Mouse (Mus musculus): ENCODE measurements around the gene Jam2. TPM values are rescaled to one million over a fixed set of nuclear protein-coding genes. Genes with fewer than 3 reads are reported as not detected.
A peak's percentile ranks its signal among the peaks of the same experiment; 100 is the strongest.

Jam2 gene
- total and polyA plus RNA-seq, 2 experiments: 2.4 to 9.8 TPM

DNA sequence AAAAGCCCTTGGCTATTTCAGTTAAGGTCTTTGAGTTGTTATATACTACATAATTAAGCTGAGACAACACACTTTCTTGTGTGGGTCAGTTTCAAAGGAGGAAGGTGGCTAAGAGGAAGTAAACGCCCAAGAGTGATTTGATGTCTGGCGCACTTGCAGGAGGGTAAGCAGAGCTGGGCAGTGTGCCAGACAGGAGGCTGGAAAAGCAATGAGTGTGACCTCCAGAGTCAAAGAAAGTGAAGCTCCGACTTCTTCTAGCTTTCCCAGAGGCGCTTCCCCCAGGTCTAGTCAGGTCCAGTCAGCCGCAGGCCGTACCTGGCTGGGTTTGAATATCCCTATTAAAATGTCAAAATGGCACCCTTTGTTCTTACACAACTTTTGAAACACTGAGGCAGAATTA is 28.3 kb downstream of the Jam2 start:
- no peak overlapping the region for H3K27ac ChIP-seq (replicated peaks; ENCODE audit: insufficient read depth, low read depth, low read length)
- H3K4me3 ChIP-seq (ENCODE audit: insufficient read depth, low read depth, low read length): no peak overlapping the region
- no peak overlapping the region for H3K9ac ChIP-seq (ENCODE audit: low read depth, low read length)
- TF ChIP-seq POLR2A (IDR thresholded peaks at IDR 0.05; ENCODE audit: extremely low read depth, insufficient read depth, low read length) (no peak), CTCF (IDR thresholded peaks at IDR 0.05; ENCODE audit: low read depth, low read length) (no peak)
- H3K4me1 ChIP-seq (ENCODE audit: control insufficient read depth, insufficient read depth, low read length): peaks cover 5% of the 10 kb centered on the region
- no peaks in the 10 kb centered on the region for H3K27me3 ChIP-seq (ENCODE audit: control insufficient read depth, insufficient read depth, low read length)
- WGBS: 65% methylated on average over 6 of the region's 6 CpGs
- no peaks in the 10 kb centered on the region for H3K79me2 ChIP-seq (ENCODE audit: control insufficient read depth, insufficient read depth, low read length)
- H3K36me3 ChIP-seq (ENCODE audit: control insufficient read depth, insufficient read depth, low read length): no peaks in the 10 kb centered on the region
- no peak for DNase-seq (ENCODE audit: extremely low read depth, low read depth, low spot score)

DNA sequence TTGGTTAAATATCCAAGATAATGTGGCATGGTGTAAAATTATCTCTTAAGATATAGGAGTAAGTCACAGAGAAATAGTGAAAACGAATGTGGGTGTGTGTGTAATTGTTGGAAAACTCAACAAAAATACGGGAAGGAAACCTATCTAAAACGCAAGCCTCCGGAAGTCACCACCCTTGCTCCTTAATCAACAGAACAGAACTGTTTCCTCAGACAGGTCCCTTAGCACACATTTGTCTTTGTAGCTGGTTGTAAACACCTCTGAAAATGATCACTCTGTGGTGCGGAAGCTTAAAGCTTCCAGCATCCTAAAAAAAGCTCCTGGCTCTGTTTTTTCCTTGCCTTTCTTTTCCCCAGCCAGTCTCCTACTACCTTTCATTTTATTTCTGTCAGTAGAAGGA is 30.9 kb downstream of the Jam2 start:
- Histone ChIP-seq H3K36me3 (ENCODE audit: control insufficient read depth, insufficient read depth, low read length) (no peaks in the 10 kb centered on the region), H3K79me2 (ENCODE audit: control insufficient read depth, insufficient read depth, low read length) (no peaks in the 10 kb centered on the region), H3K4me3 (ENCODE audit: insufficient read depth, low read depth, low read length) (no peak overlapping the region), H3K9ac (ENCODE audit: low read depth, low read length) (no peak overlapping the region), H3K27ac (replicated peaks; ENCODE audit: insufficient read depth, low read depth, low read length) (no peak overlapping the region), H3K27me3 (ENCODE audit: control insufficient read depth, insufficient read depth, low read length) (no peaks in the 10 kb centered on the region), H3K4me1 (ENCODE audit: control insufficient read depth, insufficient read depth, low read length) (peaks cover 7% of the 10 kb centered on the region)
- DNase-seq (ENCODE audit: extremely low read depth, low read depth, low spot score): no peak
- 79% methylated on average over 5 of the region's 5 CpGs for WGBS
- no peak for TF ChIP-seq POLR2A (IDR thresholded peaks at IDR 0.05; ENCODE audit: extremely low read depth, insufficient read depth, low read length)
- no peak for TF ChIP-seq CTCF (IDR thresholded peaks at IDR 0.05; ENCODE audit: low read depth, low read length)

DNA sequence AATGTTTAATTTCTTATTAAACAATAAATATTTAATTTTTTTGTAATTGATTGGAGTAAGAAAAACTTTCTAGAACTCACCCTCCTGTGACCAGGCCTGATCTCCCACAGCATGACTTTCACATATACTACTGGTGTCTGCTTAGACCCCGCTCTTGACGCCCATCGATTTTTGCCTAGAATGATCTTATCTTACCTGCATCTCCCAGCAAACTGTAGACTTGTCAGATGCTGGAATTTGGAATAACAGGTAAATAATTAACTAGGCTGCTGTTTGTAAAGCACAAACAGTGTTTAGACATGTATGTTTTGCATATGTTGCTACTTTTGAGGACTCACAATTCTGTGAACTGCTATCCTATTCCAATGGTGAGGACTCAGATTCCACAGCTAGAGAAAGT is 32.3 kb downstream of the Jam2 start:
- 23% methylated on average over 3 of the region's 3 CpGs for WGBS
- Histone ChIP-seq H3K9ac (ENCODE audit: low read depth, low read length) (no peak overlapping the region), H3K4me1 (ENCODE audit: control insufficient read depth, insufficient read depth, low read length) (peaks cover 7% of the 10 kb centered on the region), H3K4me3 (ENCODE audit: insufficient read depth, low read depth, low read length) (0 out of 2 replicates have a peak overlapping the region, but pooled peaks have one; percentile 25), H3K27me3 (ENCODE audit: control insufficient read depth, insufficient read depth, low read length) (no peaks in the 10 kb centered on the region), H3K27ac (replicated peaks; ENCODE audit: insufficient read depth, low read depth, low read length) (no peak overlapping the region), H3K36me3 (ENCODE audit: control insufficient read depth, insufficient read depth, low read length) (no peaks in the 10 kb centered on the region), H3K79me2 (ENCODE audit: control insufficient read depth, insufficient read depth, low read length) (no peaks in the 10 kb centered on the region)
- peak; percentile 86 for DNase-seq (ENCODE audit: extremely low read depth, low read depth, low spot score)
- no peak for TF ChIP-seq CTCF (IDR thresholded peaks at IDR 0.05; ENCODE audit: low read depth, low read length)

DNA sequence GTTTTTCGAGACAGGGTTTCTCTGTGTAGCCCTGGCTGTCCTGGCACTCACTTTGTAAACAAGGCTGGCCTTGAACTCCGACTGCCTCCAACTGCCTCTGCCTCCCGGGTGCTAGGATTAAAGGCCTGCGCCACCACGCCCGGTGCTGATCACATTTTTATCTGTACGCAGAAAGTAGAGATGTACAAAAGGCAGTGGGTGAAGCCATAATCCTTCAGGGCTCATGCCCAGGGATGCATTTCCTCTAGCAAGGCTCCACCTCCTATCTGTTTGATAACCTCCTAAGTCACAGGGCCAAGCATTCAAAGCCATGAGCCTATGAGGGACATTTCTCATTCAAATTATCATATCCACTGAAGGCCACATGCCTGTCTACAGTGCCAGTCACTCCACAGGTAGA is 34.0 kb downstream of the Jam2 start:
- H3K4me3 ChIP-seq (ENCODE audit: insufficient read depth, low read depth, low read length): no peak overlapping the region
- peaks cover 7% of the 10 kb centered on the region for H3K4me1 ChIP-seq (ENCODE audit: control insufficient read depth, insufficient read depth, low read length)
- TF ChIP-seq CTCF (IDR thresholded peaks at IDR 0.05; ENCODE audit: low read depth, low read length) (no peak), POLR2A (IDR thresholded peaks at IDR 0.05; ENCODE audit: extremely low read depth, insufficient read depth, low read length) (no peak)
- H3K9ac ChIP-seq (ENCODE audit: low read depth, low read length): no peak overlapping the region
- no peaks in the 10 kb centered on the region for H3K79me2 ChIP-seq (ENCODE audit: control insufficient read depth, insufficient read depth, low read length)
- no peaks in the 10 kb centered on the region for H3K36me3 ChIP-seq (ENCODE audit: control insufficient read depth, insufficient read depth, low read length)
- WGBS: 28% methylated on average over 7 of the region's 7 CpGs
- no peaks in the 10 kb centered on the region for H3K27me3 ChIP-seq (ENCODE audit: control insufficient read depth, insufficient read depth, low read length)
- peak; percentile 81 for DNase-seq (ENCODE audit: extremely low read depth, low read depth, low spot score)
- peak overlapping the region; percentile 17; the same call in 1 of the 2 replicates for H3K27ac ChIP-seq (replicated peaks; ENCODE audit: insufficient read depth, low read depth, low read length)

DNA sequence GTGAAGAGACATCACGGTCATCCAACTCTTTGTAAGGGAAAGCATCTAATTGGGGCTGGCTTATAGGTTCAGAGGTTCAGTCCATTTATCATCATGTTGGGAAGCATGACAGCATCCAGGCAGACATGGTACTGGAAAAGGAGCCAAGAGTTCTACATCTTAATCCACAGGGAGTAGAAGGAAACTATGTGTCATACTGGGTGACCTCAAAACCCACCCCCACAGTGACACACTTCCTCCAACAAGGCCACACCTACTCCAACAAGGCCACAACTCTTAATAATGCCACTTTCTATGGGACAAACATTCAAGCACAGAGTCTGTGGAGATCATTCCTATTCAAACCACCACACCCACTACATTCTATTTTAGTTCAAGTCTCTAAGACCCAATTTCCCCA is 36.3 kb downstream of the Jam2 start:
- no peak for DNase-seq (ENCODE audit: extremely low read depth, low read depth, low spot score)
- Histone ChIP-seq H3K79me2 (ENCODE audit: control insufficient read depth, insufficient read depth, low read length) (no peaks in the 10 kb centered on the region), H3K27me3 (ENCODE audit: control insufficient read depth, insufficient read depth, low read length) (no peaks in the 10 kb centered on the region), H3K36me3 (ENCODE audit: control insufficient read depth, insufficient read depth, low read length) (no peaks in the 10 kb centered on the region), H3K9ac (ENCODE audit: low read depth, low read length) (no peak overlapping the region), H3K4me3 (ENCODE audit: insufficient read depth, low read depth, low read length) (no peak overlapping the region), H3K27ac (replicated peaks; ENCODE audit: insufficient read depth, low read depth, low read length) (no peak overlapping the region), H3K4me1 (ENCODE audit: control insufficient read depth, insufficient read depth, low read length) (peaks cover 7% of the 10 kb centered on the region)
- TF ChIP-seq CTCF (IDR thresholded peaks at IDR 0.05; ENCODE audit: low read depth, low read length) (no peak), POLR2A (IDR thresholded peaks at IDR 0.05; ENCODE audit: extremely low read depth, insufficient read depth, low read length) (no peak)
- WGBS: 80% methylated on average over 1 of the region's 1 CpGs

DNA sequence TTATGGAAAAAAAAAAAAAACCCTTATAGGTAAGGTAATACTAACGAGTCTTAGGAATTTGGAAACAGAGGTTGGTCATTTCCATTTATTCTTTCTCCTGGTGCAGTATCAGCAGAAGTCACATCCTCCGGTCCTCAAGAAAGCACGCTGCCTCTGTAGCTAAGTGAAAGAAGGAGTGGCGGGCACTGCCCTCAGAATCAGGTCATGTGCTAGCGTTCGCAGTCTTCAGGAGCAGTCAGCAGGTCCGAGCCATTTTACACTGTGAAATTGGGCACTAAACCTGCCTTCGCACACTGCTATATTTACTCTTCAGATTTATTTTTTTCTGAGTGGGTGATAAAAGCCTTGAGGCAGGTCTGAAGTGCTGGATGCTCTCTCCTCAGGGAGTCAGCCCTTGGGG is 39.9 kb downstream of the Jam2 start:
- H3K9ac ChIP-seq (ENCODE audit: low read depth, low read length): no peak overlapping the region
- no peak overlapping the region for H3K4me3 ChIP-seq (ENCODE audit: insufficient read depth, low read depth, low read length)
- DNase-seq (ENCODE audit: extremely low read depth, low read depth, low spot score): no peak
- H3K79me2 ChIP-seq (ENCODE audit: control insufficient read depth, insufficient read depth, low read length): no peaks in the 10 kb centered on the region
- no peaks in the 10 kb centered on the region; the same call in 1 of the 2 replicates for H3K4me1 ChIP-seq (ENCODE audit: control insufficient read depth, insufficient read depth, low read length)
- 68% methylated on average over 8 of the region's 8 CpGs for WGBS
- TF ChIP-seq CTCF (IDR thresholded peaks at IDR 0.05; ENCODE audit: low read depth, low read length): no peak
- no peak for TF ChIP-seq POLR2A (IDR thresholded peaks at IDR 0.05; ENCODE audit: extremely low read depth, insufficient read depth, low read length)
- H3K27me3 ChIP-seq (ENCODE audit: control insufficient read depth, insufficient read depth, low read length): no peaks in the 10 kb centered on the region
- no peaks in the 10 kb centered on the region for H3K36me3 ChIP-seq (ENCODE audit: control insufficient read depth, insufficient read depth, low read length)
- H3K27ac ChIP-seq (replicated peaks; ENCODE audit: insufficient read depth, low read depth, low read length): no peak overlapping the region
